Mouse (Mus musculus) adipocyte (in vitro differentiated cells): ENCODE data around the gene Gtf3c3.

Experiments used
- DNase-seq: peaks from one replicate; pipeline ENCODE4 v3.0.0-alpha.2; 2016; ENCODE audit warnings: low spot score

Gene Gtf3c3

GRCm38 (mm10) chr1:54438340-54439079, at the start of gene Gtf3c3:
TSS of gene Gtf3c3 (minus strand) at chr1:54438971.
- DNase-seq = peak; percentile 85

GRCm38 (mm10) chr1:54484744-54485420, 46.1 kb upstream of the Gtf3c3 start:
- no peak for DNase-seq

GRCm38 (mm10) chr1:54480491-54480890, 41.7 kb upstream of the Gtf3c3 start:
- no peak for DNase-seq

GRCm38 (mm10) chr1:54468662-54469061, 29.9 kb upstream of the Gtf3c3 start:
- no peak for DNase-seq

- no peak for DNase-seq
Measured at GRCm38 (mm10) chr1:54467366-54467765, 28.6 kb upstream of the Gtf3c3 start.

- DNase-seq = no peak
Measured at GRCm38 (mm10) chr1:54452116-54452515, 13.3 kb upstream of the Gtf3c3 start.

GRCm38 (mm10) chr1:54448833-54449232, 10.1 kb upstream of the Gtf3c3 start:
- no peak for DNase-seq

GRCm38 (mm10) chr1:54443641-54444040, 4.9 kb upstream of the Gtf3c3 start:
- no peak for DNase-seq

GRCm38 (mm10) chr1:54439080-54439476, 307 bp upstream of the Gtf3c3 start:
- no peak for DNase-seq

- DNase-seq = no peak
Measured at GRCm38 (mm10) chr1:54422195-54422750, 16.5 kb downstream of the Gtf3c3 start.

- no peak for DNase-seq
Measured at GRCm38 (mm10) chr1:54421670-54422069, 17.1 kb downstream of the Gtf3c3 start.

GRCm38 (mm10) chr1:54402736-54403135, 36.0 kb downstream of the Gtf3c3 start:
- DNase-seq = no peak

GRCm38 (mm10) chr1:54384221-54384620, 54.5 kb downstream of the Gtf3c3 start:
- no peak for DNase-seq

GRCm38 (mm10) chr1:54380978-54381914, 57.5 kb downstream of the Gtf3c3 start:
- peak; percentile 87 for DNase-seq

- peak; percentile 97 for DNase-seq
Measured at GRCm38 (mm10) chr1:54377506-54378051, 61.2 kb downstream of the Gtf3c3 start.

GRCm38 (mm10) chr1:54356566-54356965, 82.2 kb downstream of the Gtf3c3 start:
- DNase-seq = no peak

- no peak for DNase-seq
Measured at GRCm38 (mm10) chr1:54355485-54355884, 83.3 kb downstream of the Gtf3c3 start.

- no peak for DNase-seq
Measured at GRCm38 (mm10) chr1:54354786-54355185, 84.0 kb downstream of the Gtf3c3 start.
